Mouse (Mus musculus) A20 (cell line): Measurements from ENCODE around the gene Dazap1.

Source experiments
- DNase-seq: peaks from one replicate; pipeline ENCODE4 v3.0.0-alpha.2; 2011; ENCODE audit warnings: low read depth, low spot score

The Dazap1 gene

GRCm38 (mm10) chr10:80298571-80299281 lies 37.4 kb downstream of the Dazap1 start:
- no peak for DNase-seq

- DNase-seq: no peak
Measured at GRCm38 (mm10) chr10:80299301-80299700, 38.0 kb downstream of the Dazap1 start.

- no peak for DNase-seq
Measured at GRCm38 (mm10) chr10:80299824-80300223, 38.5 kb downstream of the Dazap1 start.

- no peak for DNase-seq
Measured at GRCm38 (mm10) chr10:80300672-80301181, 39.4 kb downstream of the Dazap1 start.

- DNase-seq: no peak
Measured at GRCm38 (mm10) chr10:80301256-80302081, 40.2 kb downstream of the Dazap1 start.

- DNase-seq: no peak
Measured at GRCm38 (mm10) chr10:80302082-80302355, 40.7 kb downstream of the Dazap1 start.

- no peak for DNase-seq
Measured at GRCm38 (mm10) chr10:80302471-80302881, 41.2 kb downstream of the Dazap1 start.

- no peak for DNase-seq
Measured at GRCm38 (mm10) chr10:80304458-80304857, 43.2 kb downstream of the Dazap1 start.

GRCm38 (mm10) chr10:80304862-80305261 lies 43.6 kb downstream of the Dazap1 start:
- peak; percentile 90 for DNase-seq

- no peak for DNase-seq
Measured at GRCm38 (mm10) chr10:80311560-80311959, 50.3 kb downstream of the Dazap1 start.

GRCm38 (mm10) chr10:80312586-80313504 lies 51.6 kb downstream of the Dazap1 start:
- DNase-seq: no peak

GRCm38 (mm10) chr10:80313627-80314201 lies 52.4 kb downstream of the Dazap1 start:
- DNase-seq: no peak

GRCm38 (mm10) chr10:80314494-80315001 lies 53.3 kb downstream of the Dazap1 start:
- DNase-seq: no peak

GRCm38 (mm10) chr10:80315315-80315714 lies 54.0 kb downstream of the Dazap1 start:
- no peak for DNase-seq

- no peak for DNase-seq
Measured at GRCm38 (mm10) chr10:80316359-80316781, 55.1 kb downstream of the Dazap1 start.

- no peak for DNase-seq
Measured at GRCm38 (mm10) chr10:80317011-80317410, 55.7 kb downstream of the Dazap1 start.

GRCm38 (mm10) chr10:80320340-80320760 lies 59.1 kb downstream of the Dazap1 start, which contains the start of gene 2310011J03Rik:
2310011J03Rik (minus strand) TSS chr10:80320537.
- DNase-seq: peak; percentile 96

GRCm38 (mm10) chr10:80321014-80321669 lies 59.9 kb downstream of the Dazap1 start:
- peak; percentile 60 for DNase-seq

GRCm38 (mm10) chr10:80321670-80322581 lies 60.6 kb downstream of the Dazap1 start:
- DNase-seq: no peak
